Mouse (Mus musculus): Measurements from ENCODE around the gene Pgd.
"Not testable (repeated sequence)": the region's sequence is repeated elsewhere in the genome, so short reads cannot be mapped to it uniquely, and the experiment has no call there.

Gene Pgd

GRCm38 (mm10) chr4:149136116-149136850, 30.3 kb downstream of the Pgd start:
- no peak for DNase-seq (ENCODE audit: extremely low read depth, low read depth)

GRCm38 (mm10) chr4:149133395-149133794, 33.2 kb downstream of the Pgd start:
- no peak for DNase-seq (ENCODE audit: extremely low read depth, low read depth)

- DNase-seq (ENCODE audit: extremely low read depth, low read depth): no peak
Observed at GRCm38 (mm10) chr4:149131789-149132565, 34.6 kb downstream of the Pgd start.

- no peak for DNase-seq (ENCODE audit: extremely low read depth, low read depth)
Observed at GRCm38 (mm10) chr4:149131021-149131752, 35.4 kb downstream of the Pgd start.

- DNase-seq (ENCODE audit: extremely low read depth, low read depth): no peak
Observed at GRCm38 (mm10) chr4:149128467-149128866, 38.1 kb downstream of the Pgd start.

- DNase-seq (ENCODE audit: extremely low read depth, low read depth): no peak
Observed at GRCm38 (mm10) chr4:149126663-149127062, 39.9 kb downstream of the Pgd start, which contains the start of gene Cort. TSS of gene Cort (minus strand) at chr4:149126763.

GRCm38 (mm10) chr4:149126115-149126509, 40.5 kb downstream of the Pgd start:
- no peak for DNase-seq (ENCODE audit: extremely low read depth, low read depth)

GRCm38 (mm10) chr4:149125341-149126114, 41.0 kb downstream of the Pgd start:
- no peak for DNase-seq (ENCODE audit: extremely low read depth, low read depth)

- DNase-seq (ENCODE audit: extremely low read depth, low read depth): no peak
Observed at GRCm38 (mm10) chr4:149123432-149123831, 43.1 kb downstream of the Pgd start.

- peak; percentile 71 for DNase-seq (ENCODE audit: extremely low read depth, low read depth)
Observed at GRCm38 (mm10) chr4:149119978-149120562, 46.5 kb downstream of the Pgd start.

GRCm38 (mm10) chr4:149103875-149104561, 62.6 kb downstream of the Pgd start, which contains the start of gene Dffa:
TSS of gene Dffa (plus strand) at chr4:149104146.
- DNase-seq (ENCODE audit: extremely low read depth, low read depth): peak; percentile 77

- DNase-seq (ENCODE audit: extremely low read depth, low read depth): no peak
Observed at GRCm38 (mm10) chr4:149101456-149101855, 65.1 kb downstream of the Pgd start.

- DNase-seq (ENCODE audit: extremely low read depth, low read depth): not testable (repeated sequence)
Observed at GRCm38 (mm10) chr4:149100449-149100848, 66.1 kb downstream of the Pgd start.
